Mouse (Mus musculus) CH12.LX (cell line): ENCODE measurements at regions not wholly inside any gene's neighbourhood (a gene's known extent, or its start where the extent isn't known, plus 50 kb on each side); places are given as distances from the start of the nearest gene placed in this dataset.
"Not testable (repeated sequence)": the region's sequence is repeated elsewhere in the genome, so short reads cannot be mapped to it uniquely, and the experiment has no call there.

Source experiments
- BHLHE40 ChIP-seq: IDR thresholded peaks from 2 replicates; pipeline ENCODE4 v1.6.1; 2011; ENCODE audit warnings: mild to moderate bottlenecking, low read depth, low read length, improper control_type of control experiment
- CTCF ChIP-seq, 2 experiments: IDR thresholded peaks in 1 of 2; conservative IDR thresholded peaks in 1 of 2; 2 replicates each; pipeline ENCODE4 v1.5.1; 2011 to 2012; ENCODE audit warnings: low read depth in 2 of 2, low read length in 2 of 2, improper control_type of control experiment in 1 of 2, inconsistent platforms in 1 of 2, mild to moderate bottlenecking in 1 of 2, moderate library complexity in 1 of 2
- UBTF ChIP-seq: IDR thresholded peaks from 2 replicates; pipeline ENCODE4 v1.6.1; 2012; ENCODE audit warnings: low read depth, mild to moderate bottlenecking, inconsistent platforms, low read length, improper control_type of control experiment, moderate library complexity

DNA sequence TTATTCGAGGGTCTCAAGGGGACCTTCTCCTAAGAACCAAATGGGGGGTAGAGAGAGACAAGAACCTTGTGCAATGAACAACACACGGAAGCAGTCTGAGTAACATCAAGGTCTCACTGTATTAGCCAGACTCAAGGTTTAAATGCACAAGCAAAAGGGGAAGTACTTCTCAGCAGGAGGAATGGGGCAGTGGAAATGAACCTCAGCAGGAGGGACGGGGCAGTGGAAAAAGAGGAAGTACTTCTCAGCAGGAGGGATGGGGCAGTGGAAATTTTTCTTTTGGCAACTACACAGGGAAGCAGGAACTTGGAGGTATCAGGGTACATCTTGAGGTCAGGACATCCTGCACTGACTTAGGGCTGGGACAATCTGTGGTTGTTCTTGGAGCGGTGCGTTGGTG is 62.3 kb upstream of the Cdk6 start:
- TF ChIP-seq UBTF; CTCF (conservative IDR thresholded peaks at IDR 0.05 in 1 of 2, IDR thresholded peaks at IDR 0.05 in 1 of 2; ENCODE audit: low read depth in 2 of 2, low read length in 2 of 2); BHLHE40: not testable (repeated sequence)
